Mouse (Mus musculus): ENCODE data around the gene Zbtb38. TPM values are rescaled to one million over a fixed set of nuclear protein-coding genes. Genes with fewer than 3 reads are reported as not detected.
"Not testable (repeated sequence)": the region's sequence is repeated elsewhere in the genome, so short reads cannot be mapped to it uniquely, and the experiment has no call there.

Zbtb38 gene
- total RNA-seq, 1 experiment = 16.0 TPM

GRCm38 (mm10) chr9:96649362-96649761 is 103.3 kb downstream of the Zbtb38 start:
- H3K4me3 ChIP-seq (ENCODE audit: insufficient read depth in 1 of 2, low read depth in 1 of 2, low read length in 2 of 2, poor library complexity in 1 of 2, severe bottlenecking in 1 of 2) = no peak overlapping the region
- no peak for DNase-seq (ENCODE audit: low read depth, low spot score)
- H3K27ac ChIP-seq (ENCODE audit: insufficient read depth, low read depth, low read length, poor library complexity, severe bottlenecking) = no peak overlapping the region
- no peaks in the 10 kb centered on the region for H3K36me3 ChIP-seq (ENCODE audit: control insufficient read depth, insufficient read depth, low read length, poor library complexity, severe bottlenecking)
- in situ Hi-C loops (cut with MboI; ENCODE audit: low sequenced_read_pairs in 2 of 2, unreplicated experiment in 2 of 2) = no loop called here
- H3K4me1 ChIP-seq (ENCODE audit: control insufficient read depth in 2 of 2, insufficient read depth in 2 of 2, low read length in 2 of 2, poor library complexity in 1 of 2) = peaks cover 2 to 5% of the 10 kb centered on the region in 2 experiments; a peak in 1 of 4 replicates
- no peaks in the 10 kb centered on the region for H3K9me3 ChIP-seq (ENCODE audit: control insufficient read depth, insufficient read depth, low read depth, low read length)
- no peak overlapping the region for H3K9ac ChIP-seq (ENCODE audit: insufficient read depth, low read depth, low read length, poor library complexity, severe bottlenecking)
- TF ChIP-seq MAFK (IDR thresholded peaks at IDR 0.05; ENCODE audit: insufficient read depth, low read depth, low read length) (no peak), ZC3H11A (IDR thresholded peaks at IDR 0.05; ENCODE audit: borderline replicate concordance, low read depth, low read length) (no peak), HCFC1 (IDR thresholded peaks at IDR 0.05; ENCODE audit: borderline replicate concordance, insufficient read depth, low read length) (no peak), ZNF384 (IDR thresholded peaks at IDR 0.05; ENCODE audit: low read depth, low read length) (no peak), CHD2 (IDR thresholded peaks at IDR 0.05; ENCODE audit: low read depth, low read length) (no peak)

- Histone ChIP-seq H3K9me3 (ENCODE audit: control insufficient read depth, insufficient read depth, low read depth, low read length) (no peaks in the 10 kb centered on the region), H3K27ac (ENCODE audit: insufficient read depth, low read depth, low read length, poor library complexity, severe bottlenecking) (no peak overlapping the region), H3K36me3 (ENCODE audit: control insufficient read depth, insufficient read depth, low read length, poor library complexity, severe bottlenecking) (no peaks in the 10 kb centered on the region), H3K4me3 (ENCODE audit: insufficient read depth in 1 of 2, low read depth in 1 of 2, low read length in 2 of 2, poor library complexity in 1 of 2, severe bottlenecking in 1 of 2) (no peak overlapping the region), H3K9ac (ENCODE audit: insufficient read depth, low read depth, low read length, poor library complexity, severe bottlenecking) (no peak overlapping the region), H3K4me1 (ENCODE audit: control insufficient read depth in 2 of 2, insufficient read depth in 2 of 2, low read length in 2 of 2, poor library complexity in 1 of 2) (peaks cover 2 to 5% of the 10 kb centered on the region in 2 experiments; a peak in 1 of 4 replicates)
- in situ Hi-C loops (cut with MboI; ENCODE audit: low sequenced_read_pairs in 2 of 2, unreplicated experiment in 2 of 2) = no loop called here
- DNase-seq (ENCODE audit: low read depth, low spot score) = no peak
- TF ChIP-seq ZC3H11A (IDR thresholded peaks at IDR 0.05; ENCODE audit: borderline replicate concordance, low read depth, low read length) = no peak
- no peak for TF ChIP-seq HCFC1 (IDR thresholded peaks at IDR 0.05; ENCODE audit: borderline replicate concordance, insufficient read depth, low read length)
- no peak for TF ChIP-seq MAFK (IDR thresholded peaks at IDR 0.05; ENCODE audit: insufficient read depth, low read depth, low read length)
- TF ChIP-seq CHD2 (IDR thresholded peaks at IDR 0.05; ENCODE audit: low read depth, low read length) = no peak
- no peak for TF ChIP-seq ZNF384 (IDR thresholded peaks at IDR 0.05; ENCODE audit: low read depth, low read length)
Measured at GRCm38 (mm10) chr9:96646668-96647295, 105.8 kb downstream of the Zbtb38 start.

GRCm38 (mm10) chr9:96644840-96645239 is 107.8 kb downstream of the Zbtb38 start:
- H3K36me3 ChIP-seq (ENCODE audit: control insufficient read depth, insufficient read depth, low read length, poor library complexity, severe bottlenecking) = no peaks in the 10 kb centered on the region
- H3K9me3 ChIP-seq (ENCODE audit: control insufficient read depth, insufficient read depth, low read depth, low read length) = no peaks in the 10 kb centered on the region
- no peak for DNase-seq (ENCODE audit: low read depth, low spot score)
- peaks cover 1 to 2% of the 10 kb centered on the region in 2 experiments; a peak in 1 of 4 replicates for H3K4me1 ChIP-seq (ENCODE audit: control insufficient read depth in 2 of 2, insufficient read depth in 2 of 2, low read length in 2 of 2, poor library complexity in 1 of 2)
- H3K9ac ChIP-seq (ENCODE audit: insufficient read depth, low read depth, low read length, poor library complexity, severe bottlenecking) = no peak overlapping the region
- H3K27ac ChIP-seq (ENCODE audit: insufficient read depth, low read depth, low read length, poor library complexity, severe bottlenecking) = no peak overlapping the region
- TF ChIP-seq CHD2 (IDR thresholded peaks at IDR 0.05; ENCODE audit: low read depth, low read length) (no peak), ZC3H11A (IDR thresholded peaks at IDR 0.05; ENCODE audit: borderline replicate concordance, low read depth, low read length) (no peak), ZNF384 (IDR thresholded peaks at IDR 0.05; ENCODE audit: low read depth, low read length) (no peak), MAFK (IDR thresholded peaks at IDR 0.05; ENCODE audit: insufficient read depth, low read depth, low read length) (no peak), HCFC1 (IDR thresholded peaks at IDR 0.05; ENCODE audit: borderline replicate concordance, insufficient read depth, low read length) (no peak)
- in situ Hi-C loops (cut with MboI; ENCODE audit: low sequenced_read_pairs in 2 of 2, unreplicated experiment in 2 of 2) = no loop called here
- H3K4me3 ChIP-seq (ENCODE audit: insufficient read depth in 1 of 2, low read depth in 1 of 2, low read length in 2 of 2, poor library complexity in 1 of 2, severe bottlenecking in 1 of 2) = no peak overlapping the region

- H3K27ac ChIP-seq (ENCODE audit: insufficient read depth, low read depth, low read length, poor library complexity, severe bottlenecking); H3K36me3 ChIP-seq (ENCODE audit: control insufficient read depth, insufficient read depth, low read length, poor library complexity, severe bottlenecking); H3K4me3 ChIP-seq (ENCODE audit: insufficient read depth in 1 of 2, low read depth in 1 of 2, low read length in 2 of 2, poor library complexity in 1 of 2, severe bottlenecking in 1 of 2); H3K9ac ChIP-seq (ENCODE audit: insufficient read depth, low read depth, low read length, poor library complexity, severe bottlenecking); DNase-seq (ENCODE audit: low read depth, low spot score); H3K4me1 ChIP-seq (ENCODE audit: control insufficient read depth in 2 of 2, insufficient read depth in 2 of 2, low read length in 2 of 2, poor library complexity in 1 of 2); in situ Hi-C loops (cut with MboI; ENCODE audit: low sequenced_read_pairs in 2 of 2, unreplicated experiment in 2 of 2); H3K9me3 ChIP-seq (ENCODE audit: control insufficient read depth, insufficient read depth, low read depth, low read length): not testable (repeated sequence)
Measured at GRCm38 (mm10) chr9:96644002-96644401, 108.6 kb downstream of the Zbtb38 start.

- Histone ChIP-seq H3K4me1 (ENCODE audit: control insufficient read depth in 2 of 2, insufficient read depth in 2 of 2, low read length in 2 of 2, poor library complexity in 1 of 2) (no peaks in the 10 kb centered on the region), H3K9me3 (ENCODE audit: control insufficient read depth, insufficient read depth, low read depth, low read length) (no peaks in the 10 kb centered on the region), H3K27ac (ENCODE audit: insufficient read depth, low read depth, low read length, poor library complexity, severe bottlenecking) (no peak overlapping the region), H3K4me3 (ENCODE audit: insufficient read depth in 1 of 2, low read depth in 1 of 2, low read length in 2 of 2, poor library complexity in 1 of 2, severe bottlenecking in 1 of 2) (no peak overlapping the region), H3K9ac (ENCODE audit: insufficient read depth, low read depth, low read length, poor library complexity, severe bottlenecking) (no peak overlapping the region), H3K36me3 (ENCODE audit: control insufficient read depth, insufficient read depth, low read length, poor library complexity, severe bottlenecking) (no peaks in the 10 kb centered on the region)
- TF ChIP-seq ZNF384 (IDR thresholded peaks at IDR 0.05; ENCODE audit: low read depth, low read length) (no peak), CHD2 (IDR thresholded peaks at IDR 0.05; ENCODE audit: low read depth, low read length) (no peak), MAFK (IDR thresholded peaks at IDR 0.05; ENCODE audit: insufficient read depth, low read depth, low read length) (no peak), ZC3H11A (IDR thresholded peaks at IDR 0.05; ENCODE audit: borderline replicate concordance, low read depth, low read length) (no peak), HCFC1 (IDR thresholded peaks at IDR 0.05; ENCODE audit: borderline replicate concordance, insufficient read depth, low read length) (no peak)
- in situ Hi-C loops (cut with MboI; ENCODE audit: low sequenced_read_pairs in 2 of 2, unreplicated experiment in 2 of 2) = no loop called here
- DNase-seq (ENCODE audit: low read depth, low spot score) = no peak
Measured at GRCm38 (mm10) chr9:96639451-96639850, 113.2 kb downstream of the Zbtb38 start.
